Comparison of ENCODE assay signal across 12 mouse cellular contexts in genomic region chr17:25656142-25656825, GRCm38 (mm10).
DNase-seq lines count a peak whose midpoint lies in the region; ATAC-seq and TF ChIP-seq lines count a peak whose summit lies in the region.
"Had no signal": no experiment of that assay in that cellular context is flagged by ENCODE, and none has a peak within 500 bp of the region (broad histone marks: within the 10 kb centered on the region; RNA-seq: fewer than 3 reads in every experiment).

No protein-coding gene starts in this region.

- no peak overlapping the region for H3K4me3 ChIP-seq in kidney, embryonic 15.5 days (replicated peaks)
- no peak overlapping the region for H3K4me3 ChIP-seq in limb, embryonic 14.5 days (replicated peaks; ENCODE audit: low read length)

- no peaks in the 10 kb centered on the region for H3K9me3 ChIP-seq in kidney, embryonic 15.5 days (replicated peaks)
- no peaks in the 10 kb centered on the region for H3K9me3 ChIP-seq in limb, embryonic 14.5 days (ENCODE audit: control insufficient read depth, low read length)

- peak; percentile 15; the same call in 1 of the 2 replicates for ATAC-seq in kidney, embryonic 15.5 days (replicated peaks; ENCODE audit: low FRiP score)
- peak; percentile 62 for ATAC-seq in limb, embryonic 14.5 days (ENCODE audit: low FRiP score, low read depth)
- ATAC-seq: CD4-positive, CD25-positive, alpha-beta regulatory T cell, adult 4 months; Patski had no signal

- WGBS in kidney, embryonic 15.5 days, result 57% methylated on average over 12 of the region's 12 CpGs
- 49% methylated on average over 12 of the region's 12 CpGs for WGBS in limb, embryonic 14.5 days

- H3K9ac ChIP-seq in kidney, embryonic 15.5 days, result no peak overlapping the region
- no peak overlapping the region for H3K9ac ChIP-seq in limb, embryonic 14.5 days (ENCODE audit: low read depth, low read length, severe bottlenecking)

- H3K4me1 ChIP-seq in kidney, embryonic 15.5 days, result peaks cover 6% of the 10 kb centered on the region; the same call in 1 of the 2 replicates
- H3K4me1 ChIP-seq in limb, embryonic 14.5 days (ENCODE audit: control insufficient read depth, insufficient read depth, low read length), result peaks cover 13% of the 10 kb centered on the region

- no peaks in the 10 kb centered on the region for H3K27me3 ChIP-seq in kidney, embryonic 15.5 days
- H3K27me3 ChIP-seq in limb, embryonic 14.5 days (ENCODE audit: control insufficient read depth, insufficient read depth, low read length), result no peaks in the 10 kb centered on the region
- H3K27me3 ChIP-seq: Patski had no signal

- H3K4me2 ChIP-seq in kidney, embryonic 15.5 days, result no peak overlapping the region
- H3K4me2 ChIP-seq in limb, embryonic 14.5 days (replicated peaks; ENCODE audit: low read depth, low read length, severe bottlenecking), result no peak overlapping the region

- TF ChIP-seq POLR2A in limb, embryonic 14.5 days (IDR thresholded peaks at IDR 0.05; ENCODE audit: borderline replicate concordance, extremely low read depth, insufficient read depth, insufficient read length), result no peak

- peaks cover 18% of the 10 kb centered on the region for H3K36me3 ChIP-seq in kidney, embryonic 15.5 days
- 0 out of 2 replicates have a peak, but pooled peaks cover 10% of the 10 kb centered on the region for H3K36me3 ChIP-seq in limb, embryonic 14.5 days (ENCODE audit: control insufficient read depth, insufficient read depth, low read length)

- DNase-seq in kidney, adult 18-20 months, result no peak
- DNase-seq in thymus, postnatal 4 days, result peak; percentile 53
- DNase-seq in thymus, postnatal 36 days, result no peak
- peak; percentile 40 for DNase-seq in limb, embryonic 14.5 days (ENCODE audit: low spot score)
- no peak for DNase-seq in layer of hippocampus, adult 9-10 months (ENCODE audit: low spot score)
- DNase-seq in adrenal gland, adult 18-20 months (ENCODE audit: low spot score in 2 of 2), result no peak
- DNase-seq in urinary bladder, postnatal 14 days (ENCODE audit: low spot score), result no peak
- DNase-seq: adrenal gland, postnatal 14 days; kidney, adult 11 months had no signal

- no peak overlapping the region for H3K27ac ChIP-seq in kidney, embryonic 15.5 days
- peak overlapping the region; percentile 70 for H3K27ac ChIP-seq in limb, embryonic 14.5 days (replicated peaks; ENCODE audit: low read depth, low read length)

Comparison
In these comparisons a context has a peak if more than half of its experiments do, and no peak if none do; other contexts are left out.
1. DNase-seq: peak in thymus, postnatal 4 days (single experiment) and limb, embryonic 14.5 days (single experiment); none in kidney, adult 18-20 months (single experiment), thymus, postnatal 36 days (0 of 2), layer of hippocampus, adult 9-10 months (single experiment), adrenal gland, adult 18-20 months (0 of 2) and urinary bladder, postnatal 14 days (single experiment).